Mouse (Mus musculus): Measurements from ENCODE around the gene Sorbs2.

DNA sequence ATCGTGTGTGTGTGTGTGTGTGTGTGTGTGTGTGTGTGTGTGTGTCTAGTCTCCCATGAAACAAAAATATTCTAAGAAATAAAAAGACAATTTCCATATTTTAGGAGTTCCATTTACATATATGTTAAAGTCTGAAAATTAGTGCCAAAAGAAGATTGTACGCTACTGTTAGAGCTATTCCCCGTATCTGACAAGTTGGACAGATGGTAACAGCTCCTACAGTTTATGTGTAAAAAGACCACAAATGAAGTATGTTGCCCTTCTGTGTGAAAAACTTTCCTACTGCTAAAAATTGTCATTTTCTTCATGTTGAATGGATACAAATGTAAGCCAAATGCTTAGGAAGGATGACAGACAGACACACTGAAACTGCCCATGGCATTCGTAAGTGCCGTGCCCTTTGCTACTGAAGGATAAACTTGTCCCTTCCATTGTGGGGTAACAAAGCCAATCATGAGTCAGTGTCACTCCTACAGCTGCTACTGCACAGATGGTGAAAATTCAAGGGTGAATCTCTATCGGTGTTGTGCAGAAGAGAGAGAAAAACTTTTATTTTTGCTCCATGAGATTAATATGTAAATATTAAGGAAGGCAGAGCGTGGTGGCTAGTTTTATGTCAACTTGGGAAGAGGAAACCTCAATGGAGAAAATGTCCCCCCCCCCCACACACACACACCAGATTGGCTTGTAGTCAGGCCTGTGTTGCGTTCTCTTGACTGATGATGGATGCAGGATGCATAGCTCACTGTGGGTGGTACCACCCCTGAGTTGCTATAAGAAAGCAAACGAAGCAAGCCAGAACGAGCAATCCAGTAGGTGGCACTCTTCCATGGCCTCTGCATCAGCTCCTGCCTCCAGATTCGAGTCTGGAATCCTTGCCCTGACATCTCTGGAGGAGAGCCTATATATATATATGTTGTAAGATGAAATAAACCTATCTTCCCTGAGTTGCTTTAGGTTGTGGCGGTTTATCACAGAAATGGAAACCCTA, 244.2 kb downstream of the Sorbs2 start:
- TF ChIP-seq POLR2A (IDR thresholded peaks at IDR 0.05; ENCODE audit: borderline replicate concordance, low read depth, low read length) (no peak), CTCF (IDR thresholded peaks at IDR 0.05; ENCODE audit: low read depth, low read length) (no peak)

Data from bone marrow macrophage, adult 2 months (primary cell).